Mouse (Mus musculus) cerebellum, adult 2 months (tissue): ENCODE measurements around the gene Poln. TPM values are rescaled to one million over a fixed set of nuclear protein-coding genes. Genes with fewer than 3 reads are reported as not detected.
A peak's percentile ranks its signal among the peaks of the same experiment; 100 is the strongest.

Experiments used
- DNase-seq, 2 experiments: peaks; one replicate each; pipeline ENCODE4 v3.0.0; 2021
- H3K27ac ChIP-seq: fragments of 200-500 bp; 2 replicates; pipeline ENCODE4 v1.5.1; 2012; ENCODE audit warnings: low read length, control low read depth, inconsistent platforms; ENCODE audit not compliant: insufficient read depth
- H3K27me3 ChIP-seq: fragments of 200-500 bp; 2 replicates; pipeline ENCODE4 v1.6.1; 2012; ENCODE audit warnings: inconsistent platforms, mild to moderate bottlenecking, low read length, moderate library complexity; ENCODE audit not compliant: control insufficient read depth, insufficient read depth
- H3K4me1 ChIP-seq: fragments of 200-500 bp; 2 replicates; pipeline ENCODE4 v1.6.1; 2011; ENCODE audit warnings: low read length; ENCODE audit not compliant: control insufficient read depth, insufficient read depth
- H3K4me3 ChIP-seq: fragments of 200-500 bp; replicated peaks from 2 replicates; pipeline ENCODE3; 2011; ENCODE audit warnings: mild to moderate bottlenecking, low read depth, low read length, control low read depth; ENCODE audit not compliant: insufficient read depth
- CTCF ChIP-seq: fragments of 200-500 bp; IDR thresholded peaks from 2 replicates; pipeline ENCODE4 v1.5.1; 2011; ENCODE audit warnings: low read depth, mild to moderate bottlenecking, control low read depth, low read length, moderate library complexity, borderline replicate concordance; ENCODE audit not compliant: insufficient read depth
- POLR2A ChIP-seq: fragments of 200-500 bp; IDR thresholded peaks from 2 replicates; pipeline ENCODE4 v1.6.1; 2011; ENCODE audit warnings: low read length, control low read depth, borderline replicate concordance; ENCODE audit not compliant: insufficient read depth
- WGBS: fragments of 180-500 bp; shearing (Covaris S2); methylation state at CpG from one replicate; pipeline ENCODE4 v1.1.7; 2018; 5-methylcytosine and 5-hydroxymethylcytosine counted together
- polyA plus RNA-seq: library from polyadenylated mRNA; depleted of rRNA; stranded (reverse); fragments of >200 nt; gene quantifications from 2 replicates; pipeline ENCODE4 v1.2.3, GENCODE M21; 2012; rRNA removed

Gene Poln
- polyA plus RNA-seq, 1 experiment, result 0.82 TPM

DNA sequence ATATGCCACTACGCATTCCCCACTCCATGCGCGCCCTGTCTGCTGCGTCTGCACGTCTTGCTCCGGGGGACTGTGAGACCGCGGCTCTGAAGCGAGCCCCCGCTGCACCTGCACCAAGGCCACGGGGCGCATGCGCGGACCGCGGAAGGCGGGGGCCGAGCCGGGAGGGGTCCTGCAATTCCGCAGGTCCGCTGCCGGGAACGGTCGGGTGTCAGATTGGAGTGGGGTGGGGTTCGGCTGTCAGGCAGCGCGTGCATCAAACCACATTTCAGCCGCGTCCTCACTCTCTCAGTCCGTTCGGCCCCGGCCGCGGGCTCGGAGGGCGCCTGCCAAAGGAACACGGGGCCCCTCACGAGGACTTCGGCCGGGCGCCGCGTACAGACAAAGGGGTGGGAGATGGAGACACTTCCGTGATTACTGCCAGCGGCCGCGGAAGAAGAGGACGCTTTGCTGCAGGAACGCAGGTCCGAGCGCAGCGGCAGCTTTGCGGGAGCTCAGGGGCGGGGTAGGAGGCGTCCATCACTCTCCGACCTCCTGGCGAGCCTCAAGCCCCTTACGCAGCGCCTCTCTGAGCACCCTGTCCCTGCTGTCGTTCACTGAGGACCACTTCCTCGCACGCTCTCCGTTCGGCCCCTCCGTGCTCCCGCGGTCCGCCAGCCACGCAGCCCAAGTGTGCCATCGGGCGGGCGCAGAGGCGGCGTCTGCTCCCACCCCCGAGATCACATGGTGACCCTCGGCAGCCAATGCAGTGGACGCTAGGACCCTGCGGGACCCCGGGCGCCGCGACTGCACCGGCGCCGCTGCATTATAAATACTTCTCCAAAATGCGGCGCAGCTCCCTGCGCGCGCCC, 173.2 kb downstream of the Poln start, which contains the start of gene Nat8l:
Nat8l (plus strand) TSS at position 142 of the 851 bp plus-strand sequence.
- WGBS, result under 1% methylated on average over 90 of the region's 90 CpGs
- Histone ChIP-seq H3K27me3 (no peaks in the 10 kb centered on the region), H3K4me3 (peak within 1 kb of the TSS; percentile 96), H3K27ac (peak within 1 kb of the TSS; percentile 98), H3K4me1 (peaks cover 32% of the 10 kb centered on the region)
- TF ChIP-seq POLR2A (peak; percentile 94), CTCF (no peak)
- DNase-seq, result peak; percentile 93 to 94

DNA sequence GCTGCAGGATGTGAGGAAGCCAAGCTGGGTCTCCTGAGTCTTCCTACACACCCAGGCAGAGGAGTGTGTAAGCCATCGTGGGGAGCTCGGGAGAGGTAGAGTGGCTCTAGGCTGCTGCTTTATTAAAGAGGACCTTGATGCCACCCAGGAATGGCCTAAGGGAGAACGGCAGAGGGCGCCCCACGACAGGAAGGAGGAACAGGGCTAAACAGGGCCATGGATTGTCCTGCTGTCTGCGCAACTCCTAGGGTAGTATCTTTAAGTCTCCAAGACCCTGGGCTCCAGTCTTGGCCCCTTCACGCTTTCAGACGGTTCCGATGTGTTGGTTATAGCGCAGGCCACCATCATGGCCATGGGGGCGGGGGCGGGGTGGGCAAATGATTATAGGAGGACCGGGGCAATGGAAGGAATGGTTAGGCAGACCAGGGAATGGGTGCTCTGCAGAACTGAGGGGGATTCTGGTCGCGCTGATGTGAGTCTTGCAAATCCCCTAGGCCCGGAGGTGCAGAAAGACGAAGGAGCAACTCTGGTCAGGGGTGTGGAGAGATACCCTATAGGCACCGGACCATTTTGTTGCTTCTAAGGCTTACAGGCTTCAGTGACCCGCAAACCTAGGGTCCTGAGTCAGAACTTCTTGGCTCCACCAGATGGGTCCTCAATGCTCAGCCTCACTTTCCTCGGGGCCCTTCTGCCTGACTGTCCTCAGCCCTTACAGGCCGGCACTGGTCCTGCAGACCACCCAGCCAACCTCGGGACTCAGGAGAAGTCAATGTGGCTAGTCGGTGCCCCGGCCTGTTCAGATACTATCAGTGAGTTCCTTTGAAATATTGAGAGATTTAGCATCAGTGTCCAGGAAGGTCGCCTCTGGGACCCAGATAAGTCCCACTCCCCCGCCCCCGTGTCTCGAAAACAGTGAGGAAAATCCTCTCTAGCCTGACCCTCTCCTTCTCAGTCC, 174.3 kb downstream of the Poln start:
- no peaks in the 10 kb centered on the region for H3K27me3 ChIP-seq
- peaks cover 21% of the 10 kb centered on the region for H3K4me1 ChIP-seq
- 32% methylated on average over 28 of the region's 28 CpGs for WGBS
- TF ChIP-seq CTCF (peak; percentile 69), POLR2A (no peak)
- peak overlapping the region; percentile 96 for H3K4me3 ChIP-seq
- H3K27ac ChIP-seq, result peak overlapping the region; percentile 98
- DNase-seq, result peak; percentile 77

DNA sequence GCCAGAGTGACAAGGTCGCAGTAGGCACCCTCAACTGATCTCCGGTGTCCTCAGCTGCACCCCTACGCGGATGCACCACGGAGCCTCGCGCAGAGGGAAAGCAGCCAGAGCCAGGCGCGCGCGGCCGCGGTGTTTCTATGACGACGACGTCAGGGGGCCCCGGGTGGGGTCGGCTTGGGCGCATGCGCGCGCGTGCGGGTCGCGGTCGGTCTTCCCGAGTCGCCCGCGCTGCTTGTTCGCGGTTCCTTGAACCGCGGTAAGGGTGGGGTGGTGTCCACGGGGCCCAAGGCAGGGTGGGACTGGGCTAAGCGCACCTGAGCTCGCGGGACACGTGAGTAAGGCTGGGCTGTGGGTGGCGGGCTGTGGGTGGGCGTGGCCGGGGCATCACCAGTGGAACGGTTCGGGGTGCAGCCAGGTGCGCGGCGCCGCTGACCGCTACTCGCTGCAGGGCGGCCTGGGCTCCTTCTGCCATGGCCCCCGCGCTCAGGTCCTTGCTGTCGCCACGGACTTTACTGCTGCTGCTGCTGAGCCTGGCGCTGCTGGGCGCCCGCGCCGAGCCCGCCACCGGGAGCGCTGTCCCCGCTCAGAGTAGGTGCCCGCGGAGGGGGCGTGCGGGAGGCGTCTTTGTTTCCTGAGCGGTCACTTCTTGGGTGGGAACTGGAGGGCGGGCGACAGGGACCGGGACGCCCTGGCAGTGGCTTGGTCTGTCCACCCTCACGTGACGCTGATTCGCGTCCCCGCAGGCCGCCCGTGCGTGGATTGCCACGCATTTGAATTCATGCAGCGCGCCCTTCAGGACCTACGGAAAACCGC, 185.7 kb downstream of the Poln start, which contains the start of gene Gm1673:
Gm1673 (plus strand) TSS at position 125 of the 813 bp plus-strand sequence.
- peak within 1 kb of the TSS; percentile 82 for H3K4me3 ChIP-seq
- WGBS, result under 1% methylated on average over 88 of the region's 88 CpGs
- TF ChIP-seq CTCF (no peak), POLR2A (peak; percentile 64; the same call in 1 of the 2 replicates)
- peaks cover 7% of the 10 kb centered on the region for H3K4me1 ChIP-seq
- DNase-seq, result peak; percentile 89 to 91
- no peaks in the 10 kb centered on the region for H3K27me3 ChIP-seq
- H3K27ac ChIP-seq, result peak within 1 kb of the TSS; percentile 65; the same call in 1 of the 2 replicates

DNA sequence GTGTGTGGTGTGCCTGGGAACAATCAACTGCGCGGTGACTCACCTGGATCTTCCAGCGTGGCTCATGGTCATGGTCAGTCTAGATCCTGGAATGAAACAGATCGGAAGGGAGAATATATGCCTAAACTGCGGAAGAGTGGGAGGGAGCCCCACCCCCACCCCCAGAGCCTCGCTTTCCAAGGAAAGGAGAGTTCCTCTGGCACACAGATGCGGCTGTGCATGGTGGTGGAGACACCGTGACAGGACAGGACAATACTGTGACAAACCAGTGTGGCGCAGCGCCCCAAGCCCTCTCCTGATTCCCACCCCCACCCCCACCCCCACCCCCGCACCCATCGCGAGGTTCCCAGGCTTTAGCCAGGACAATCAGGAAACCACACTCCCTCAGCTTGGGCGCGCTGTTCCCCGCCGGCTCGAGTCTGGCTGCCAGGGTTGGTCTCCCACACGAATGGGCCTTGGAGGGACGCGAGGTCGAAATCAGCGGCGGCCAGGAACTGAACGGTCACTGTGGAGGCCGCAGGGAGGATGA, 186.5 kb downstream of the Poln start:
- H3K4me3 ChIP-seq, result peak overlapping the region; percentile 82
- peak overlapping the region; percentile 65; the same call in 1 of the 2 replicates for H3K27ac ChIP-seq
- peaks cover 7% of the 10 kb centered on the region for H3K4me1 ChIP-seq
- WGBS, result 2% methylated on average over 26 of the region's 26 CpGs
- TF ChIP-seq CTCF (no peak), POLR2A (no peak)
- H3K27me3 ChIP-seq, result no peaks in the 10 kb centered on the region
- DNase-seq, result no peak

DNA sequence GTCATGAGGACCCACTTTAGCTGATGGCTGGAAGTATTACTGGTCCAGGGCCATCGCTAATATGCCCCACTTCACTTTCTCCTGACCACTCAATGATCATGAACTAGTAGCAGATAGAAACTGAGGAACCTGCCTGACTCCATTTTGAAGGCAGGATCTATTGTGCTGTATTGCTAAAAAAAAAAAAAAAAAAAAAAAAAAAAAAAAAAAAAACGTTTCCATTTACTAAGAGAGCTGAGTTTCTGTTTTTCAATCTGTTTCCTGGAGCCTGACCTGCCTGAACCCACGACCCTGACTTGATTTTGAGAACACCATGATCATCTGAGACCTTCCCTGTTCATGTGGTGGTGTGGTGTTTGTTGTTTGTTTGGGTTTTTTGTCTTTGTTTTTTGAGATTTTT, 193.0 kb downstream of the Poln start:
- WGBS, result 45% methylated on average over 3 of the region's 3 CpGs
- Histone ChIP-seq H3K4me3 (no peak overlapping the region), H3K27me3 (no peaks in the 10 kb centered on the region), H3K27ac (no peak overlapping the region), H3K4me1 (no peaks in the 10 kb centered on the region)
- no peak for DNase-seq
- TF ChIP-seq POLR2A (no peak), CTCF (no peak)

DNA sequence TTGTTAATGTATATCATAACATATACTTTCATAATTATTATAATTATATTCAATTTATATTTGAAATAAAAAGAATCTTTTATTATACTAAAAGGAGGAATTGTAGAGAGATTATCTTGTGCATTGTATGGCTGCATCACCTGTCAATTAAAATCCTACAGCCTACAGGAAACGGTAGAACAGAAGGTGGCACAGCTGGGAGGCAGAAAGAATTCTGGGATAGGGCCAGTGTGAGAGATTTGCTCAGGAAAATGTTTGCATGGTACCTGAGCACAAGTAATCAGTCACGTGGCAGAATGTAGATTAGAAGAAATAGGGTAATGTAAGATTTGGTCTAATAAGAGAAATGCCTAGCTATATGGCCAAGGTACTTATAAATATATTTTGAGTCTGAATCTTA, 194.5 kb downstream of the Poln start:
- no peak for TF ChIP-seq POLR2A
- H3K27ac ChIP-seq, result no peak overlapping the region
- WGBS, result 6% methylated on average over 2 of the region's 2 CpGs

DNA sequence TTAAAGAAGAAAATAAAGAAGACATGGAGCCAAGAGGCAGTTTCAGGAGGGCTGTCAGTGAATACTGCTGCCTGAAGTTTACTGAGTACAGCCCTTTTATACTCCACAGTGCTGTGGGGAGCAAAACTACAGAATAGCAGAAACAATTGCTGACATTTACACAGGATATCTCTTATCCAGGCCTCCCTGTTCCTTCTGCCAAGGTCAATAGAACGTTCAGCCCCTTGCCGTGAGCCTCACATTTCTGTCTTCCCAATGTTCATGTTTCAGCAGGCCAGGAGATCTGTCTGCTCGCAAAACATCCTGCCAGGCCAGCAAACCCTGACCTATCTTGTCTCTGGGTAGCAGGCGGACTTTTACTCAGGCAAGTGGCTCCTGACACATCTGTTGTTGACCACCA, 209.9 kb downstream of the Poln start:
- H3K4me1 ChIP-seq, result no peaks in the 10 kb centered on the region
- TF ChIP-seq POLR2A, result no peak
- TF ChIP-seq CTCF, result no peak
- WGBS, result 82% methylated on average over 4 of the region's 4 CpGs
- no peak for DNase-seq
- no peak overlapping the region for H3K4me3 ChIP-seq
- H3K27me3 ChIP-seq, result no peaks in the 10 kb centered on the region
- H3K27ac ChIP-seq, result no peak overlapping the region

More for the DNA sequence above, 194.5 kb downstream of the Poln start:
- no peaks in the 10 kb centered on the region for H3K4me1 ChIP-seq
- peak in 1 of 2 experiments; percentile 65 for DNase-seq
- H3K27me3 ChIP-seq, result no peaks in the 10 kb centered on the region
- no peak overlapping the region for H3K4me3 ChIP-seq

Other genes starting within 250 kb of the Poln start
- 29.2 and 32.9 TPM in 2 replicates for gene Nelfa, start 233.0 kb downstream of the Poln start, polyA plus RNA-seq
- gene Gm1673, start 186.0 kb downstream of the Poln start, polyA plus RNA-seq, result 164 and 171 TPM in 2 replicates
- 166 and 190 TPM in 2 replicates for gene Nat8l, start 173.5 kb downstream of the Poln start, polyA plus RNA-seq
- 11.0 TPM in 2 replicates for gene Haus3, start 79 bp upstream of the Poln start, polyA plus RNA-seq
- gene Mxd4, start 18.3 kb upstream of the Poln start, polyA plus RNA-seq, result 91.6 and 96.5 TPM in 2 replicates
- gene Zfyve28, start 119.0 kb upstream of the Poln start, polyA plus RNA-seq, result 62.9 and 69.5 TPM in 2 replicates
- 1.4 and 1.7 TPM in 2 replicates for gene Cfap99, start 119.2 kb upstream of the Poln start, polyA plus RNA-seq
- 77.5 and 80.0 TPM in 2 replicates for gene Rnf4, start 166.8 kb upstream of the Poln start, polyA plus RNA-seq
- 45.5 and 52.2 TPM in 2 replicates for gene Fam193a, start 200.5 kb upstream of the Poln start, polyA plus RNA-seq